Mouse (Mus musculus) A20 (cell line): ENCODE results near the gene Wdr45.
A peak's percentile ranks its signal among the peaks of the same experiment; 100 is the strongest.
"Not testable (repeated sequence)": the region's sequence is repeated elsewhere in the genome, so short reads cannot be mapped to it uniquely, and the experiment has no call there.

Experiments
- DNase-seq: peaks from one replicate; pipeline ENCODE4 v3.0.0-alpha.2; 2011; ENCODE audit warnings: low read depth, low spot score

Wdr45 gene

GRCm38 (mm10) chrX:7721514-7722281 lies 7.6 kb downstream of the Wdr45 start, which contains the start of gene Gm45208:
TSS of gene Gm45208 (plus strand) at chrX:7722245.
- DNase-seq, result peak; percentile 88

DNA sequence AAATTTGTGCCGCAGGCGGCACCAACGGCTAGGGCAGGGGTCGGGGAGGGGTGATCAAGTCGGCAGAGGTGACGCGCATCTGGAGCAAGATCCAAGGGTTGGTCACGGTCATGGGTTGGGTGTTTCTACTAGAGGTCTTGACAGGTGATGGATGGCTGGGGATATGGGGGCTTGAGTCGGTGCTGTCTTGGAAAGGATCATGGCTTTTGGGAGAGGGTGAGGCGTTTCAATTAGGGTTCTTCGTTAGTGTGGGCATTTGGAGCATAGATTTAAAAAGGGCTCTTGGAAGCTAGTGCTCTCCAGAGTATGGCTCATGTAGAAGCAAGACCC lies 8.1 kb downstream of the Wdr45 start:
- DNase-seq, result no peak

DNA sequence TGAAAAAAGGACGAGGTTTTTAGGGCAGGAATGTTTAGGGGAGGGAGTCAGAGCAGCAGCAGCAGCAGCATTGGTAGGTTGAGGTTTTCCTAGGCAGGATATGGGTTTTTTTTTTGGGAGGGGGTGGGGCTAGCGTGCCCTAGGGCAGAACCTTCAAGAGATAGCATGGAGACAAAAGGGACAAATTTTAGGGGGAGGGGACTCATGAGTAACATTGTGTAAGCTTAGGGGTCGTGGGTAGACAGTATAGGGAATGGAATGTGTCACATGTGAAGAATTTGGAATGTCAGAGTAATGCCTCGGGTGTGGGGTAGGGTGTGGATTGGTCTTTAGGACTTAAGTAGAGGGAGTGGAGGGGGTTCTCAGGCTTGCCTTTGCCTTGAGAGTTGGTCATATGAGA lies 8.6 kb downstream of the Wdr45 start:
- no peak for DNase-seq

- DNase-seq, result no peak
Measured at GRCm38 (mm10) chrX:7724135-7724534, 10.0 kb downstream of the Wdr45 start.

GRCm38 (mm10) chrX:7725841-7726240 lies 11.7 kb downstream of the Wdr45 start:
- no peak for DNase-seq

- no peak for DNase-seq
Measured at GRCm38 (mm10) chrX:7727176-7727575, 13.0 kb downstream of the Wdr45 start.

DNA sequence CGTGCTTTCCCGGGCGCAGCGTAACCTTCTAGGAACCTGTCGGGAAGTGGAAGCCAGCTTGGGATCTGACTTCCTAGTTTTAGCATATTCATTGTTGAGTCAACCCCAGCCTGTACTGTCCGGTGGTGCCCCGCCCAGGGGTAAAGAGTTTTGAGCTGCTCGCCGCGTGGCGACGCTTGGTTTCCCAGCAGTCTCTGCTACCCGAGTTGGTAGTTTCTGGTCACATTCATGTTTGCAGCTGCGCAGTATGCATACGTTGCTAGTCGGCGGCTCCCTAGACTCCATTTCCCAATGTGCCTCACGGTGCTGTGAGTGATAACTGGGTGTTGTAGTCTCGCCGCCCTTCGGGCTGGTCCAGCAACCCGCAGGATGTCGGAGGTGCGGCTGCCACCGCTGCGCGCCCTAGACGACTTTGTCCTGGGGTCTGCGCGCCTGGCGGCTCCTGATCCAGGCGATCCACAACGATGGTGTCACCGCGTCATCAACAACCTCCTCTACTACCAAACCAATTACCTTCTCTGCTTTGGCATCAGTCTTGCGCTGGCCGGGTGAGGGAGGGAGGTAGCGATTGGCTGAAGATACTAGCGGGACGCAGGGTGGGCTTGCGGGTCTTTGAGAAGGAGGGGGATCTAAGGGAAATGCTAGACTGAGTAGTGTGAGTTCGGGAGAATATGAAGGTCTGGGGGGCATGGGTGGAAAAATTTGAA lies 14.2 kb downstream of the Wdr45 start, which contains the start of gene Praf2:
Gene Praf2, plus strand, starts transcription at position 225 of the 707 bp plus-strand sequence.
- DNase-seq, result peak; percentile 90

DNA sequence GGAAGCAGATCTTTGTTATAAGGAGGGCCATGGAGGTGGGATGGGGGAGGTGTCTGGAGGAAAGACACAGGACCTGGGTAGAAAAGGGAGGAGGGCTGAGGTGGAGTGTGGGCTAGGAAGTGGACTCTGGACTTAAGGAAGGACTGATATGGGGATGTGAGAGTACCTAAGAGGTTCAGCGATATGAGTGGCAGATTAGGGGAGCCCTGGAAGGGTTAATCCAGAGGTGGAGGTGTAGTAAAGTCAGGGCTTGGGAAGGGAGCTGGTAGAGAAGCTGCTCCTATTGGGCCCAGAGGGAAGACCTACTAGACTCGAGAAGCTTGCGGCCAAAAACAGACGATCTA lies 14.8 kb downstream of the Wdr45 start:
- no peak for DNase-seq

GRCm38 (mm10) chrX:7733571-7734156 lies 19.5 kb downstream of the Wdr45 start:
- DNase-seq, result peak; percentile 77

DNA sequence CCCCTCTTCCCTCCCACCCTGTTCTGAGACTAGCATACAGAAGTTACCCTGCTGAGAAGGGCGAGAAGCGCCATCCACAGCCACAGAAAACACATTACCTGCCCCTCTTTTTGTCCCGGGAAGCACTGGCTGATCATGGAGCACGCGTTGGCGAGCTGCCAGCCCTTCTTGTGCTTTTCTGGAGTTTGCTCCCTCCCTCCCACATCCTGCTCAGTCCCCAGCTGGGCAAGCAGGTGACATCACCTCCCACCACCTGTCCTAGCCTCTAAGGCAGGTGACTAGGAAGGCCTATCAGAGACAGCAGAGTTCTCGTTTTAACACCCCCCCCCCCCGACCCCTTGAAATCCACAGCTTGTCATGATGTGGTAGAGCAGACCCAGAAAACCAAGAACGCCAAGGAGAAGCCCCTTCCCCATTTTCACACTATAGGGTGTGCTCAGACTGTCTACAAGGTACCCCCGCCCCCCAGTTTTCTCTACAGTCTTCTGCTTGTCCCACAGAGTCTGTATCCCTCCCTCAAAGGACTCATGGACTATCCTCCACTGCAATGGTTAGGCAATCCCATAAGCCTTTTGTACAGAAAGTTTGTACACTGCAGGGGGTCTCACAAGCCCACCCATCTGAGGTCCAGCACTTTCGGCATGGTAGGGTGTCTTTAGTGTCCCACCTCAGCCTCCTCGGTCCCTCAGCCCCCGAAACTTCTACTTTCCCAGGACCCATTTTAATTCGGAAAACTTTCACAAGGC lies 25.4 kb downstream of the Wdr45 start:
- no peak for DNase-seq

DNA sequence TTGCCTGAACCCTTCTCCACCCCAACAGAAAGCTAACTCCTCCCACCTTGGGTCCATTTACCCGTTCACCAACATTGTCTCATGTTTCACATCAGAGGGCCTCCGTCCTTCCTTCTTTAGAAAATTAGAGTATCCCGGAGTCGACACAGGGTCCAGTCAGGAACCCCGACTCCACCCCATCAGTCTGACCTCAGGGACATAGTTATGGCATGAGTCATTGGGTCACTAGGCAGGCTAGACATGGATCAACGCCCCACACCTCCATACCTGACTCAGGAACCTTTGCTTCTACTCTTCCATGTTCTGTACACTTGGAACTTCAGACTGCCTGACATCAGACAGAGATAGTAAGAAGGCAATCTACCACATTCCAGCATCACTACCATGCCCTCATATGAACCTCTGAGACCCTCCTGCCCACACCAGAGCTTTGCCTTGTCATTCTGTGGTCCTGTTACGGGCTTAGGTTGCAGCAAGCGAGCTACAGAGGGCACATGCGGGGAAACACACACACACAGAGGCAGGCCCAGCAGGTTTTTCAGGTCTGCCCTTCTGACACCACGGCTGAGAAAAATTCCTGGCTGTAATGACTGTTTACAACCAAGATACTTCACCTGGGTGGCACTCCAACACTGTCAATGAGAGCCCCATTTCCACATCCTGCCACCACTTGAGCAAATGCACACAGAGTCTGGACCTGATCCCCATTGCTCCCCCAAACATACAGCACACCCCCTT lies 26.1 kb downstream of the Wdr45 start:
- DNase-seq, result no peak

GRCm38 (mm10) chrX:7741103-7741502 lies 27.0 kb downstream of the Wdr45 start:
- DNase-seq, result no peak

DNA sequence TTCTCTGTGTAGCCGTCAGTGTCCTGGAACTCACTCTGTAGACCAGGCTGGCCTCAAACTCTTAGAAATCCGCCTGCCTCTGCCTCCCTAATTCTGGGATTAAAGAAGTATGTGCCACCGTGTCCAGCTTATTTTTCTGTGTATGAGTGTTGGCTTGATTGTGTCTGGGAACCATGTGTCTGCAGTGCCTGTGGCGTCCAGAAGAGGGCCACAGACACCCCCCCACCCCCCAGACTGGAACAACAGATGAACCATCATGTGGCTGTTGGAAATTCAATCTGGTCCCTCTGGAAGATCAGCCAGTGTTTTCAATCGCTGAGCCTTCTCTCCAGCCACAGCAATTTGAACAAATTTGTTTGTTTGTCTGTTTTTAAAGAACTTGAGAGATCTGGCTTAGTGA lies 29.3 kb downstream of the Wdr45 start:
- DNase-seq, result peak; percentile 55

- peak; percentile 78 for DNase-seq
Measured at GRCm38 (mm10) chrX:7744940-7745339, 30.8 kb downstream of the Wdr45 start.

DNA sequence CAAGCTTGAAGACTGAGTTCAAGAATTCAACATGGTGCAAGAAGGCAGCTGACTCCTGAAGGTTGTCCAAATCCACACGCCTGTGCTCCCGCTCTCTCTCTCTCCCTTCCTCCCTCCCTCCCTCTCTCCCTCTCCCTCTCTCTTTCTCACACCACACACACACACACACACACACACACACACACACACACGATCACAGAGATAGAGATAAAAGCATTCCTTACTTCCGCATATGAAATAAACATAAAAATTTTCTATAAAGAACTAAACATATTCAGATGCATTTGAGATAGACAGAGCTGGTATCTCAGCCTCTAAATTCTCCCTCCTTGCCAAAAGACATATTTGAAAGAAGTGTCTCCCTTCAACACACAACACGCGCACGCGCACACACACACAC lies 31.3 kb downstream of the Wdr45 start:
- no peak for DNase-seq

GRCm38 (mm10) chrX:7750432-7751116 lies 36.4 kb downstream of the Wdr45 start, which contains the start of gene Ccdc120:
TSS of gene Ccdc120 (minus strand) at chrX:7750905.
- peak; percentile 59 for DNase-seq

DNA sequence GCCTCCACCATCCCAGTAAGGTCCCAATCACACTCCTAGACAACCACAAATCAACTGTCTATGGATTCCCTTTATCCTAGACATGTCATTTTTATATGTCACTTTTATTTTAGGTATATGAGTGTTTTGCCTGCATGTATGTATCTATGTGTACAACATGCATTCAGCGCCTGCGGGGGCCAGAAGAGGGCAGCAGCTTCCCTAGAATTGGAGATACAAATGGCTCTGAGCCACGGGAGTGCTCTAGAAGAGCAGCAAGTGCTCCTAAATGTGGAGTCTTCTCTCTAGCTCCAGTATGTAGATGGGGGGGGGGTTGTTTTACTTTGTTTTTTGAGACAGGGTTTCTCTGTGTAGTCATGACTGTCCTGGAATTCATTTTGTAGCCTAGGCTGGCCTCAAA lies 39.5 kb downstream of the Wdr45 start:
- not testable (repeated sequence) for DNase-seq

GRCm38 (mm10) chrX:7762137-7762920 lies 48.2 kb downstream of the Wdr45 start, which contains the start of gene Tfe3:
TSS of gene Tfe3 (plus strand) at chrX:7762560.
- peak; percentile 90 for DNase-seq

DNA sequence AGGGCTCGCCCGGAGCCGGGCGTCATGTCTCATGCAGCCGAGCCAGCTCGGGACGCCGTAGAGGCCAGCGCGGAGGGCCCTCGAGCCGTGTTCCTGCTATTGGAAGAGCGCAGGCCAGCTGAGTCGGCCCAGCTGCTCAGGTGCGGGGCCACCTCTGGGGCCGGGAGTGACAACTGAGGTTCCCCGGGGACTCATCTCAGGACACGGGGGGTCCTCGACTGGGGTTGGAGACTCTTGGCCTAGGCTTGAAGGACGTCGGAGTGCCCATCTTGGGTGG lies 48.7 kb downstream of the Wdr45 start:
- DNase-seq, result no peak
